Mouse (Mus musculus) midbrain, embryonic 13.5 days (tissue): ENCODE measurements at regions not wholly inside any gene's neighbourhood (a gene's known extent, or its start where the extent isn't known, plus 50 kb on each side); places are given as distances from the start of the nearest gene placed in this dataset.

Experiments
- ATAC-seq: fragments of 200-750 bp; cut with Nextera tagmentation; 2 replicates; pipeline ENCODE4 v1.8.0; 2017; ENCODE audit warnings: mild to moderate bottlenecking, moderate TSS enrichment, moderate library complexity
- H3K27ac ChIP-seq: fragments of 300-500 bp; sonication (generic); 2 replicates; pipeline ENCODE4 v1.5.1; 2015; ENCODE audit warnings: inconsistent platforms, mild to moderate bottlenecking, moderate library complexity
- H3K27me3 ChIP-seq: fragments of 300-500 bp; sonication (generic); 2 replicates; pipeline ENCODE4 v1.6.1; 2015; ENCODE audit warnings: mild to moderate bottlenecking, inconsistent platforms
- H3K36me3 ChIP-seq: fragments of 300-500 bp; sonication (generic); 2 replicates; pipeline ENCODE4 v1.6.1; 2015; ENCODE audit warnings: mild to moderate bottlenecking, inconsistent platforms
- H3K4me1 ChIP-seq: fragments of 300-500 bp; sonication (generic); replicated peaks from 2 replicates; pipeline ENCODE4 v1.6.1; 2015; ENCODE audit warnings: inconsistent platforms
- H3K4me2 ChIP-seq: fragments of 300-500 bp; sonication (generic); replicated peaks from 2 replicates; pipeline ENCODE4 v1.6.1; 2015; ENCODE audit warnings: moderate library complexity, mild to moderate bottlenecking, inconsistent platforms
- H3K4me3 ChIP-seq: fragments of 300-500 bp; sonication (generic); replicated peaks from 2 replicates; pipeline ENCODE4 v1.5.1; 2015; ENCODE audit warnings: mild to moderate bottlenecking, inconsistent platforms
- H3K9ac ChIP-seq: fragments of 300-500 bp; sonication (generic); replicated peaks from 2 replicates; pipeline ENCODE4 v1.6.1; 2015; ENCODE audit warnings: mild to moderate bottlenecking, inconsistent platforms
- H3K9me3 ChIP-seq: fragments of 300-500 bp; sonication (generic); 2 replicates; pipeline ENCODE4 v1.6.1; 2016; ENCODE audit warnings: mild to moderate bottlenecking, inconsistent platforms
- WGBS: fragments of 180-500 bp; shearing (Covaris S2); methylation state at CpG from one replicate; pipeline ENCODE4 v1.1.7; 2015; 5-methylcytosine and 5-hydroxymethylcytosine counted together

GRCm38 (mm10) chr16:30137812-30138211 lies 73.6 kb downstream of the Hes1 start:
- ATAC-seq = no peak
- H3K4me3 ChIP-seq = no peak overlapping the region
- H3K36me3 ChIP-seq = no peaks in the 10 kb centered on the region
- peaks cover 80% of the 10 kb centered on the region for H3K27me3 ChIP-seq
- H3K4me2 ChIP-seq = no peak overlapping the region
- no peaks in the 10 kb centered on the region for H3K9me3 ChIP-seq
- no peak overlapping the region for H3K27ac ChIP-seq
- H3K4me1 ChIP-seq = no peaks in the 10 kb centered on the region
- H3K9ac ChIP-seq = no peak overlapping the region
- 97% methylated on average over 1 of the region's 1 CpGs for WGBS

GRCm38 (mm10) chr16:30144818-30145464 lies 80.8 kb downstream of the Hes1 start:
- peak overlapping the region; percentile 39 for H3K4me2 ChIP-seq
- H3K36me3 ChIP-seq = no peaks in the 10 kb centered on the region
- ATAC-seq = no peak
- H3K4me1 ChIP-seq = peaks cover 13% of the 10 kb centered on the region
- peaks cover 72% of the 10 kb centered on the region for H3K27me3 ChIP-seq
- no peak overlapping the region for H3K9ac ChIP-seq
- peaks cover 4% of the 10 kb centered on the region; the same call in 1 of the 2 replicates for H3K9me3 ChIP-seq
- H3K4me3 ChIP-seq = no peak overlapping the region
- WGBS = 22% methylated on average over 13 of the region's 13 CpGs
- no peak overlapping the region for H3K27ac ChIP-seq

- WGBS = 11% methylated on average over 16 of the region's 16 CpGs
- Histone ChIP-seq H3K27me3 (peaks cover 68% of the 10 kb centered on the region), H3K4me1 (peaks cover 13% of the 10 kb centered on the region), H3K4me2 (peak overlapping the region; percentile 39), H3K27ac (no peak overlapping the region), H3K36me3 (no peaks in the 10 kb centered on the region), H3K9me3 (peaks cover 4% of the 10 kb centered on the region; the same call in 1 of the 2 replicates), H3K4me3 (no peak overlapping the region), H3K9ac (no peak overlapping the region)
- peak; percentile 87 for ATAC-seq
Measured at GRCm38 (mm10) chr16:30145465-30146207, 81.5 kb downstream of the Hes1 start.

GRCm38 (mm10) chr16:30146208-30146525 lies 82.0 kb downstream of the Hes1 start:
- no peak overlapping the region for H3K27ac ChIP-seq
- peak; percentile 28; the same call in 1 of the 2 replicates for ATAC-seq
- peaks cover 4% of the 10 kb centered on the region; the same call in 1 of the 2 replicates for H3K9me3 ChIP-seq
- H3K4me3 ChIP-seq = no peak overlapping the region
- no peak overlapping the region for H3K9ac ChIP-seq
- H3K4me2 ChIP-seq = no peak overlapping the region
- 40% methylated on average over 1 of the region's 1 CpGs for WGBS
- H3K36me3 ChIP-seq = no peaks in the 10 kb centered on the region
- peaks cover 13% of the 10 kb centered on the region for H3K4me1 ChIP-seq
- H3K27me3 ChIP-seq = peaks cover 68% of the 10 kb centered on the region

- Histone ChIP-seq H3K9me3 (peaks cover 4% of the 10 kb centered on the region; the same call in 1 of the 2 replicates), H3K4me1 (peaks cover 13% of the 10 kb centered on the region), H3K27me3 (peaks cover 64% of the 10 kb centered on the region), H3K9ac (no peak overlapping the region), H3K27ac (no peak overlapping the region), H3K4me2 (no peak overlapping the region), H3K36me3 (no peaks in the 10 kb centered on the region), H3K4me3 (no peak overlapping the region)
- ATAC-seq = no peak
- WGBS = 88% methylated on average over 4 of the region's 4 CpGs
Measured at GRCm38 (mm10) chr16:30147296-30147695, 83.1 kb downstream of the Hes1 start.

- Histone ChIP-seq H3K4me1 (peaks cover 12% of the 10 kb centered on the region), H3K9me3 (peaks cover 4% of the 10 kb centered on the region; the same call in 1 of the 2 replicates), H3K9ac (no peak overlapping the region), H3K4me2 (no peak overlapping the region), H3K4me3 (no peak overlapping the region), H3K36me3 (no peaks in the 10 kb centered on the region), H3K27ac (no peak overlapping the region), H3K27me3 (peaks cover 48% of the 10 kb centered on the region)
- ATAC-seq = no peak
- 88% methylated on average over 3 of the region's 3 CpGs for WGBS
Measured at GRCm38 (mm10) chr16:30151104-30151503, 86.9 kb downstream of the Hes1 start.

- no peak overlapping the region for H3K4me3 ChIP-seq
- H3K27me3 ChIP-seq = peaks cover 30% of the 10 kb centered on the region
- no peaks in the 10 kb centered on the region for H3K9me3 ChIP-seq
- 31% methylated on average over 6 of the region's 6 CpGs for WGBS
- no peak overlapping the region for H3K27ac ChIP-seq
- H3K4me1 ChIP-seq = peaks cover 17% of the 10 kb centered on the region
- H3K9ac ChIP-seq = no peak overlapping the region; the same call in 1 of the 2 replicates
- no peak overlapping the region for H3K4me2 ChIP-seq
- H3K36me3 ChIP-seq = no peaks in the 10 kb centered on the region
- ATAC-seq = peak; percentile 37
Measured at GRCm38 (mm10) chr16:30155070-30155469, 90.9 kb downstream of the Hes1 start.

GRCm38 (mm10) chr16:30155486-30156246 lies 91.5 kb downstream of the Hes1 start:
- peaks cover 27% of the 10 kb centered on the region for H3K27me3 ChIP-seq
- H3K4me1 ChIP-seq = peaks cover 17% of the 10 kb centered on the region
- 12% methylated on average over 6 of the region's 6 CpGs for WGBS
- H3K4me3 ChIP-seq = no peak overlapping the region
- peak; percentile 84 for ATAC-seq
- no peaks in the 10 kb centered on the region for H3K36me3 ChIP-seq
- H3K9ac ChIP-seq = no peak overlapping the region
- no peaks in the 10 kb centered on the region for H3K9me3 ChIP-seq
- H3K4me2 ChIP-seq = no peak overlapping the region
- H3K27ac ChIP-seq = no peak overlapping the region

- peaks cover 17% of the 10 kb centered on the region for H3K4me1 ChIP-seq
- no peaks in the 10 kb centered on the region for H3K36me3 ChIP-seq
- no peak overlapping the region for H3K4me3 ChIP-seq
- no peak overlapping the region for H3K9ac ChIP-seq
- 87% methylated on average over 9 of the region's 9 CpGs for WGBS
- no peak for ATAC-seq
- H3K27me3 ChIP-seq = peaks cover 20% of the 10 kb centered on the region
- no peaks in the 10 kb centered on the region for H3K9me3 ChIP-seq
- H3K4me2 ChIP-seq = no peak overlapping the region
- no peak overlapping the region for H3K27ac ChIP-seq
Measured at GRCm38 (mm10) chr16:30158184-30158583, 94.0 kb downstream of the Hes1 start.

GRCm38 (mm10) chr16:30160399-30160798 lies 96.2 kb downstream of the Hes1 start:
- no peaks in the 10 kb centered on the region for H3K36me3 ChIP-seq
- H3K4me2 ChIP-seq = no peak overlapping the region
- WGBS = 48% methylated on average over 2 of the region's 2 CpGs
- no peak overlapping the region for H3K4me3 ChIP-seq
- H3K9me3 ChIP-seq = no peaks in the 10 kb centered on the region
- no peak for ATAC-seq
- H3K9ac ChIP-seq = no peak overlapping the region
- H3K4me1 ChIP-seq = peaks cover 11% of the 10 kb centered on the region
- H3K27ac ChIP-seq = no peak overlapping the region
- peaks cover 7% of the 10 kb centered on the region; the same call in 1 of the 2 replicates for H3K27me3 ChIP-seq

- H3K4me3 ChIP-seq = no peak overlapping the region
- ATAC-seq = no peak
Measured at GRCm38 (mm10) chr16:30163303-30163702, 99.1 kb downstream of the Hes1 start.

GRCm38 (mm10) chr16:30165667-30166180 lies 101.5 kb downstream of the Hes1 start:
- Histone ChIP-seq H3K4me2 (no peak overlapping the region), H3K27me3 (peaks cover 11% of the 10 kb centered on the region; the same call in 1 of the 2 replicates), H3K4me1 (no peaks in the 10 kb centered on the region), H3K9ac (no peak overlapping the region), H3K9me3 (no peaks in the 10 kb centered on the region), H3K27ac (no peak overlapping the region), H3K4me3 (no peak overlapping the region), H3K36me3 (no peaks in the 10 kb centered on the region)
- 82% methylated on average over 3 of the region's 3 CpGs for WGBS
- no peak for ATAC-seq

More at GRCm38 (mm10) chr16:30163303-30163702, 99.1 kb downstream of the Hes1 start:
- H3K9me3 ChIP-seq = no peaks in the 10 kb centered on the region
- H3K4me1 ChIP-seq = no peaks in the 10 kb centered on the region
- 79% methylated on average over 4 of the region's 4 CpGs for WGBS
- H3K9ac ChIP-seq = no peak overlapping the region
- H3K27me3 ChIP-seq = peaks cover 7% of the 10 kb centered on the region; the same call in 1 of the 2 replicates
- H3K36me3 ChIP-seq = no peaks in the 10 kb centered on the region
- H3K27ac ChIP-seq = no peak overlapping the region
- no peak overlapping the region for H3K4me2 ChIP-seq
